Mouse (Mus musculus): ENCODE results near the gene Pcp2. TPM values are rescaled to one million over a fixed set of nuclear protein-coding genes. Genes with fewer than 3 reads are reported as not detected.

The Pcp2 gene
- total and polyA plus RNA-seq, 3 experiments, result 0.35 to 0.54 TPM; not detected in 1

- Histone ChIP-seq H3K4me3 (ENCODE audit: control insufficient read depth in 1 of 2, insufficient read depth in 1 of 2, low read depth in 2 of 2, low read length in 2 of 2) (peak within 1 kb of the TSS; percentile 55 to 80), H3K27me3 (ENCODE audit: control insufficient read depth in 1 of 2, insufficient read depth in 2 of 2, low read length in 2 of 2) (no peaks in the 10 kb centered on the region; a peak in 1 of 4 replicates), H3K4me1 (ENCODE audit: control insufficient read depth in 1 of 2, insufficient read depth in 2 of 2, low read length in 2 of 2) (peaks cover 6% of the 10 kb centered on the region in 2 experiments; a peak in 3 of 4 replicates), H3K27ac (ENCODE audit: control insufficient read depth, low read depth, low read length) (no peak within 1 kb of the TSS), H3K36me3 (ENCODE audit: control insufficient read depth in 1 of 2, insufficient read depth in 2 of 2, low read length in 2 of 2) (peaks cover 0 to 6% of the 10 kb centered on the region in 2 experiments; a peak in 2 of 4 replicates), H3K9me3 (replicated peaks; ENCODE audit: insufficient read depth, low read length) (no peaks in the 10 kb centered on the region), H3K9ac (ENCODE audit: control insufficient read depth, low read depth, low read length, poor library complexity, severe bottlenecking) (peak within 1 kb of the TSS; percentile 60), H3K79me2 (ENCODE audit: control insufficient read depth, insufficient read depth, low read length, poor library complexity) (no peaks in the 10 kb centered on the region)
- DNase-seq (ENCODE audit: low read depth, low spot score), result no peak
- TF ChIP-seq MXI1 (IDR thresholded peaks at IDR 0.05; ENCODE audit: low read depth, low read length), result no peak
- no peak for TF ChIP-seq MYB (IDR thresholded peaks at IDR 0.05; ENCODE audit: low read depth, low read length)
- no peak for TF ChIP-seq POLR2A (IDR thresholded peaks at IDR 0.05; ENCODE audit: control insufficient read depth in 1 of 2, insufficient read depth in 1 of 2, low read depth in 1 of 2, low read length in 2 of 2, poor library complexity in 1 of 2)
- no peak for TF ChIP-seq CHD1 (IDR thresholded peaks at IDR 0.05; ENCODE audit: low read depth, low read length)
- no peak for TF ChIP-seq TAL1 (IDR thresholded peaks at IDR 0.05; ENCODE audit: low read length)
- no peak for TF ChIP-seq HCFC1 (IDR thresholded peaks at IDR 0.05; ENCODE audit: low read depth, low read length)
- no peak for TF ChIP-seq GABPA (IDR thresholded peaks at IDR 0.05; ENCODE audit: low read depth, low read length)
- no peak for TF ChIP-seq USF1 (IDR thresholded peaks at IDR 0.05; ENCODE audit: low read depth, low read length)
- no peak for TF ChIP-seq SMC3 (IDR thresholded peaks at IDR 0.05; ENCODE audit: low read depth, low read length)
- no peak for TF ChIP-seq NELFE (IDR thresholded peaks at IDR 0.05; ENCODE audit: low read depth, low read length)
- no peak for TF ChIP-seq ETS1 (IDR thresholded peaks at IDR 0.05; ENCODE audit: low read depth, low read length)
- no peak for TF ChIP-seq CHD2 (IDR thresholded peaks at IDR 0.05; ENCODE audit: low read length)
- TF ChIP-seq RAD21 (IDR thresholded peaks at IDR 0.05; ENCODE audit: low read depth, low read length), result no peak
- no peak for TF ChIP-seq E2F4 (IDR thresholded peaks at IDR 0.05; ENCODE audit: borderline replicate concordance, low read depth, low read length)
- TF ChIP-seq ELF1 (IDR thresholded peaks at IDR 0.05; ENCODE audit: low read depth, low read length), result no peak
- TF ChIP-seq NRF1 (IDR thresholded peaks at IDR 0.05; ENCODE audit: insufficient read depth, low read depth, low read length, poor library complexity, severe bottlenecking), result no peak
- no peak for TF ChIP-seq RCOR1 (IDR thresholded peaks at IDR 0.05; ENCODE audit: low read depth, low read length)
- no peak for TF ChIP-seq ZMIZ1 (IDR thresholded peaks at IDR 0.05; ENCODE audit: low read depth, low read length)
- TF ChIP-seq MEF2A (IDR thresholded peaks at IDR 0.05; ENCODE audit: extremely low read depth, insufficient replicate concordance, low read depth, low read length, poor library complexity, severe bottlenecking), result no peak
Observed at GRCm38 (mm10) chr8:3586993-3587390, 38.4 kb downstream of the Pcp2 start, which contains the start of gene Camsap3. Gene Camsap3, plus strand, starts transcription at chr8:3587293.

- DNase-seq (ENCODE audit: low read depth, low spot score), result peak; percentile 43
- peaks cover 0 to 6% of the 10 kb centered on the region in 2 experiments; a peak in 2 of 4 replicates for H3K36me3 ChIP-seq (ENCODE audit: control insufficient read depth in 1 of 2, insufficient read depth in 2 of 2, low read length in 2 of 2)
- H3K4me1 ChIP-seq (ENCODE audit: control insufficient read depth in 1 of 2, insufficient read depth in 2 of 2, low read length in 2 of 2), result peaks cover 6% of the 10 kb centered on the region in 2 experiments; a peak in 3 of 4 replicates
- no peak overlapping the region for H3K9ac ChIP-seq (ENCODE audit: control insufficient read depth, low read depth, low read length, poor library complexity, severe bottlenecking)
- no peak overlapping the region for H3K27ac ChIP-seq (ENCODE audit: control insufficient read depth, low read depth, low read length)
- H3K9me3 ChIP-seq (replicated peaks; ENCODE audit: insufficient read depth, low read length), result no peaks in the 10 kb centered on the region
- no peaks in the 10 kb centered on the region; a peak in 1 of 4 replicates for H3K27me3 ChIP-seq (ENCODE audit: control insufficient read depth in 1 of 2, insufficient read depth in 2 of 2, low read length in 2 of 2)
- H3K79me2 ChIP-seq (ENCODE audit: control insufficient read depth, insufficient read depth, low read length, poor library complexity), result no peaks in the 10 kb centered on the region
- no peak overlapping the region for H3K4me3 ChIP-seq (ENCODE audit: control insufficient read depth in 1 of 2, insufficient read depth in 1 of 2, low read depth in 2 of 2, low read length in 2 of 2)
- TF ChIP-seq EP300 (IDR thresholded peaks at IDR 0.05; ENCODE audit: low read depth in 1 of 2, low read length in 2 of 2) (peak; percentile 43 to 52; a peak in 2 of 4 replicates), UBTF (IDR thresholded peaks at IDR 0.05; ENCODE audit: borderline replicate concordance, insufficient read depth, low read depth, low read length) (no peak), TCF12 (IDR thresholded peaks at IDR 0.05; ENCODE audit: low read depth, low read length) (peak; percentile 49; the same call in 1 of the 2 replicates), MYB (IDR thresholded peaks at IDR 0.05; ENCODE audit: low read depth, low read length) (no peak), ETS1 (IDR thresholded peaks at IDR 0.05; ENCODE audit: low read depth, low read length) (no peak), SIN3A (IDR thresholded peaks at IDR 0.05; ENCODE audit: low read length) (no peak), ZNF384 (IDR thresholded peaks at IDR 0.05; ENCODE audit: low read depth, low read length) (peak; percentile 42; the same call in 1 of the 2 replicates), GATA1 (IDR thresholded peaks at IDR 0.05; ENCODE audit: low read depth, low read length) (peak; percentile 41), RAD21 (IDR thresholded peaks at IDR 0.05; ENCODE audit: low read depth, low read length) (no peak), USF1 (IDR thresholded peaks at IDR 0.05; ENCODE audit: low read depth, low read length) (no peak), KAT2A (conservative IDR thresholded peaks at IDR 0.05; ENCODE audit: low read depth, low read length) (no peak), E2F4 (IDR thresholded peaks at IDR 0.05; ENCODE audit: borderline replicate concordance, low read depth, low read length) (no peak), POLR2AphosphoS2 (IDR thresholded peaks at IDR 0.05; ENCODE audit: low read length) (no peak), POLR2AphosphoS5 (IDR thresholded peaks at IDR 0.05; ENCODE audit: borderline replicate concordance, low read depth, low read length) (no peak), JUND (IDR thresholded peaks at IDR 0.05; ENCODE audit: low read depth, low read length) (no peak), MEF2A (IDR thresholded peaks at IDR 0.05; ENCODE audit: extremely low read depth, insufficient replicate concordance, low read depth, low read length, poor library complexity, severe bottlenecking) (no peak), TAL1 (IDR thresholded peaks at IDR 0.05; ENCODE audit: low read length) (peak; percentile 39; the same call in 1 of the 2 replicates), GABPA (IDR thresholded peaks at IDR 0.05; ENCODE audit: low read depth, low read length) (no peak), CHD1 (IDR thresholded peaks at IDR 0.05; ENCODE audit: low read depth, low read length) (no peak)
Observed at GRCm38 (mm10) chr8:3586452-3586851, 38.9 kb downstream of the Pcp2 start.
